Mouse (Mus musculus) monocyte, adult 5-6 weeks (primary cell): ENCODE measurements around the gene Mrtfa. TPM values are rescaled to one million over a fixed set of nuclear protein-coding genes. Genes with fewer than 3 reads are reported as not detected.

ENCODE experiments used
- ATAC-seq: fragments of 153-309, 156-312 bp; replicated peaks from 2 replicates; pipeline ENCODE4 v1.8.0; 2017; ENCODE audit warnings: mild to moderate bottlenecking; ENCODE audit not compliant: low TSS enrichment, insufficient number of reproducible peaks, severe bottlenecking, poor library complexity, low FRiP score
- total RNA-seq: library from RNA; stranded (forward); fragments of 200-1000, 200-491, 200-594 nt; gene quantifications from 3 replicates; pipeline ENCODE4 v1.2.3, GENCODE M21; 2017

The Mrtfa gene
- total RNA-seq, 1 experiment from 2014 or later: 45.6 TPM

- ATAC-seq: no peak
Observed at GRCm38 (mm10) chr15:80981176-80981575, 209.4 kb downstream of the Mrtfa start.

GRCm38 (mm10) chr15:80979611-80980010 lies 210.9 kb downstream of the Mrtfa start:
- ATAC-seq: no peak

- ATAC-seq: peak; percentile 69
Observed at GRCm38 (mm10) chr15:80977620-80978334, 212.8 kb downstream of the Mrtfa start, which contains the start of gene Sgsm3. Gene Sgsm3 (plus strand): TSS chr15:80977765.

GRCm38 (mm10) chr15:80975666-80976065 lies 214.9 kb downstream of the Mrtfa start:
- no peak for ATAC-seq

GRCm38 (mm10) chr15:80974311-80974710 lies 216.2 kb downstream of the Mrtfa start:
- ATAC-seq: no peak

- ATAC-seq: no peak
Observed at GRCm38 (mm10) chr15:80969371-80969770, 221.2 kb downstream of the Mrtfa start.

Other genes with a start within 250 kb of the Mrtfa start
- gene Adsl, start 242.3 kb downstream of the Mrtfa start, total RNA-seq: 34.9 to 79.3 TPM (median 51.4 TPM) in 3 replicates
- 8.6 to 12.8 TPM (median 10.1 TPM) in 3 replicates for gene Sgsm3, start 213.0 kb downstream of the Mrtfa start, total RNA-seq
- 2.2 TPM in 1 of 3 replicates, not detected in the others for gene Mchr1, start 44.7 kb upstream of the Mrtfa start, total RNA-seq
- 43.5 to 45.1 TPM (median 44.4 TPM) in 3 replicates for gene Slc25a17, start 170.1 kb upstream of the Mrtfa start, total RNA-seq
- gene St13, start 209.3 kb upstream of the Mrtfa start, total RNA-seq: 172 to 282 TPM (median 279 TPM) in 3 replicates
- 7.1 to 12.2 TPM (median 7.6 TPM) in 3 replicates for gene Xpnpep3, start 209.4 kb upstream of the Mrtfa start, total RNA-seq
- 0.19 to 0.43 TPM in 2 of 3 replicates, not detected in the other for gene Dnajb7, start 217.5 kb upstream of the Mrtfa start, total RNA-seq